Mouse (Mus musculus) Patski (cell line): ENCODE data around the gene Gorasp1. TPM values are rescaled to one million over a fixed set of nuclear protein-coding genes. Genes with fewer than 3 reads are reported as not detected.

Source experiments
- ATAC-seq: fragments of 100-300 bp; one replicate; pipeline ENCODE4 v1.8.0; 2021
- CTCF ChIA-PET: fragments of 350-600 bp; sonication (Branson Sonifier 250); formaldehyde crosslinking; loops from one replicate; lab custom pipeline; 2022; ENCODE audit warnings: inconsistent platforms; lab: Charles Lee
- POLR2A ChIA-PET: fragments of 350-600 bp; sonication (Branson Sonifier 250); formaldehyde crosslinking; loops from one replicate; lab custom pipeline; 2022; ENCODE audit warnings: antibody characterized with exemption, inconsistent platforms; lab: Charles Lee
- DNase-seq: peaks from one replicate; pipeline ENCODE4 v3.0.0-alpha.2; 2011; ENCODE audit warnings: low read depth, low spot score
- H3K27me3 ChIP-seq: fragments of 371-371 bp; one replicate; pipeline ENCODE4 v1.5.1; 2021
- CTCF ChIP-seq: fragments of 100-300 bp; IDR thresholded peaks from one replicate; pipeline ENCODE4 v1.5.1; 2021
- in situ Hi-C: fragments of 300-500 bp; cut with MboI; formaldehyde crosslinking; loops from 3 replicates; pipeline ENCODE4 v1.11.1; 2018; ENCODE audit warnings: low pct_unique_long_range_greater_than_20kb, mixed read lengths
- polyA plus RNA-seq: library from polyadenylated mRNA; unstranded; gene quantifications from one replicate; pipeline ENCODE4 v1.2.3, GENCODE M21; 2021

The Gorasp1 gene
- polyA plus RNA-seq, 1 experiment from 2014 or later: 24.1 TPM

DNA sequence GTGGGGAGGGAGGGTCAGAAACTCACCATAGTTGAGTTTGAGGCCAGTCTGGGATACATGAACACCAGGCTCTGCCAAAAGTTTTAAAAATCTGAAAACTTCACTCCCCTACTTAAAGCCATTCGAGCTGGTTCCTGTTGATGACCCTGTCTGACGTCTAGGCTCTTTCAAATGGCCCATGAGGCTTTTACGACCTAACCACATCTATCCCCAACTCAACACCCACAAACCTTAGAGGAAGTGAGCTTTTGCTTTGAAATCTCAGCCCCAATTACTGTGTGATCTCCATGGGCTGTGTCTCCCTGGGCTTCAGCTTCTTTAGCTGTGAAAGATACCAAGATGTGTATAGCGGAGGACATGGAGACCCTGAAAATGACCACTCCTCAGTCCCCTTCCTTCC lies 1.1 kb upstream of the Gorasp1 start:
- ChIA-PET POLR2A (interaction anchor here (0.8 kb wide), 1 partner anchor 9 kb away, joined by 3 read pairs; no protein-coding TSS in a partner anchor), CTCF (no interaction called here)
- no peak for ATAC-seq
- in situ Hi-C loops: no loop called here
- TF ChIP-seq CTCF: no peak
- DNase-seq: no peak
- H3K27me3 ChIP-seq: no peaks in the 10 kb centered on the region

DNA sequence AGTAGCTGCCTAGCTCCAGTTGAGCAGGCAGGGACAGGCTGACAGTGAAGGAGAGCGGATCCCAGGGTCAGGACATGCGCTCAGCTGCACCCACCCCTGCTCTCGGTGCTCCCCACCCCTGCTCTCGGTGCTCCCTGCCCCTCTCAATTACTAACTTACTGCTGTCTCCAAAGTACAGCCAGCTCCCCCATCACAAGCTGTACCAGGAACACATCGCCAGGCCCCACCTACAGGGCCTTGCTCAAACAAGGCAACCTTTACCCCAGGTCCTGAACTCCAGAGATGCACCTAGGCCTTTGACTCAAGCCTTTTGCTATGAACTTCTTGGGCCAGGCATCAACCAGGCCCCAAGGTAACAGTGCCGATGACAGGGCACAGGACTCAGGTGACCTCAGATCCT lies 3.7 kb downstream of the Gorasp1 start:
- in situ Hi-C loops: no loop called here
- ATAC-seq (no peak), DNase-seq (no peak)
- H3K27me3 ChIP-seq: no peaks in the 10 kb centered on the region
- POLR2A ChIA-PET: interaction anchor here (0.6 to 0.8 kb wide), 2 partner anchors 17 to 82 kb away, joined by 5 to 6 read pairs; no protein-coding TSS in a partner anchor
- no peak for TF ChIP-seq CTCF
- CTCF ChIA-PET: no interaction called here

DNA sequence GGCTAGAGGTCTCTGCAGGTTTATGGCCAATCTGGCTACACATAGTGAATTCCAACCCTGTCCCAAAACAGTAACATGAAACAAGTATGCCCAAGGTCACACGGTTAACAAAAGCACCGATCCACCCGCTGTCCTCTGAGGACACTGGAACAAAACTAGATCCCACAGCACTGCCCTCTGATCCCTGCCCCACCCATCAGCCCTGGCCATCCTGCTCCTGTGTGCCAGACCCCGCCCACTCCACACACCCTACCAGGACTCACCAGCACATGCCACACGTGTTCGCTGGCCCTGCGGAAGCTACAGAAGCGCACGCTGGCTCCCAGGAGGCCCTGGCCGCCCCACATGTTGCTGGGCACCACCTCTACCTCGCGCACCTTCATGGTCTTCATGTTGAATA lies 5.0 kb downstream of the Gorasp1 start:
- ATAC-seq: no peak
- POLR2A ChIA-PET: no interaction called here

DNA sequence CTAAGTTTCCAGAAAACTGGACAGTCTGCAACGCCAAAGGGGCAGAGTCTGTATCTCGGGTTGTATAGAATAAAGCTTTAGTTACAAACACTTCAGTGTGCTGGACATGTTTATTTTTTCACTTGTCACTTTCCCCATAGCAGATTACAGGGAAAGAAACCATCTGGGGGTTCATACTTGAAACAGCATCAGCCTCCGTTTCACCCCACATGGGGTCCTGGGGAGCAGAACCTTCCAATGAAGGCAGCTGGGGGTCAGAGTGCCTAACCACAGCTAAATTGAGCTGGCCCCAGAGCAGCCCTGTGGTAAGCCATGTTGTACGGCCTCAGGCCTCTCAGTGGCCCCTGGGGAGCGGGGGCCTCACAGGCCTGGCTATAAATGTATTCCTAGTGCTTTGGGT lies 10.9 kb downstream of the Gorasp1 start:
- ChIA-PET POLR2A (interaction anchor here (1.0 kb wide), 1 partner anchor 28 kb away, joined by 6 read pairs; no protein-coding TSS in a partner anchor), CTCF (interaction anchor here (1.6 kb wide), 1 partner anchor 12 kb away, joined by 5 read pairs; no protein-coding TSS in a partner anchor)
- in situ Hi-C loops: no loop called here
- DNase-seq (no peak), ATAC-seq (no peak)
- no peaks in the 10 kb centered on the region for H3K27me3 ChIP-seq
- TF ChIP-seq CTCF: no peak

More for the DNA sequence above, 5.0 kb downstream of the Gorasp1 start:
- DNase-seq: no peak
- H3K27me3 ChIP-seq: no peaks in the 10 kb centered on the region
- in situ Hi-C loops: no loop called here
- TF ChIP-seq CTCF: no peak
- CTCF ChIA-PET: no interaction called here

GRCm38 (mm10) chr9:119925729-119926128 lies 11.6 kb downstream of the Gorasp1 start:
- CTCF ChIA-PET: interaction anchor here (0.9 to 1.6 kb wide), 2 partner anchors 11 to 18 kb away, joined by 3 to 5 read pairs; no protein-coding TSS in a partner anchor
- POLR2A ChIA-PET: no interaction called here
- no peaks in the 10 kb centered on the region for H3K27me3 ChIP-seq
- no peak for TF ChIP-seq CTCF
- in situ Hi-C loops: no loop called here
- DNase-seq (no peak), ATAC-seq (no peak)

DNA sequence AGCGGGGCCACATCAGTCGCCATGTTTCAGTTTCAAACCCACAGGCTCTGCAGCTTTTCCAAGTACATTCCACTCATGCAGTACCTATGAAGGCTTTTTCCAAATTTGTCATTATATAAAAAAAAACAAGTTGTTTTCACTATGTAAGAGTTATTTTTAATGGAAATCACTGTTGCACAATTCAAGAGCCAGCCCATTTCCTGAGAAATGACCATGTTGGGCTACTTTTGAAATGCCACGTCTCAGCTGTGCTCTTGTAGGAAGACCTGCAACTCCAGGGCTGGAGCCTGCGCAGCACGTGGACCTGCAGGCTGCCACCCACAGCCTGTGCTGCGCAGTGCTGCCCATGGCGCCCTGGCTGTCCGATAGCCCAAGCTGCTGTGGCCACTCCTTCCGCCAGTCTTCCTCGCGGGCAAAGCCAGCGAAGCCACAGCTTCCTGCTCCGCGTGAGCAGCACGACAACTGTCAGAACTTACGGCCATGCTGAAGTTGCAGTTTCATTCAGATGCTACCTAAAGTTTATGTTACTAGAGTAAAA lies 12.2 kb downstream of the Gorasp1 start:
- ATAC-seq (no peak), DNase-seq (no peak)
- ChIA-PET POLR2A (no interaction called here), CTCF (interaction anchor here (0.8 to 0.9 kb wide), 2 partner anchors 17 to 22 kb away, joined by 3 read pairs; no protein-coding TSS in a partner anchor)
- TF ChIP-seq CTCF: no peak
- H3K27me3 ChIP-seq: no peaks in the 10 kb centered on the region
- in situ Hi-C loops: no loop called here

GRCm38 (mm10) chr9:119923462-119923861 lies 13.9 kb downstream of the Gorasp1 start:
- DNase-seq (no peak), ATAC-seq (no peak)
- TF ChIP-seq CTCF: no peak
- ChIA-PET POLR2A (interaction anchor here (1.0 kb wide), 1 partner anchor 12 kb away, joined by 3 read pairs; no protein-coding TSS in a partner anchor), CTCF (no interaction called here)
- in situ Hi-C loops: no loop called here
- H3K27me3 ChIP-seq: no peaks in the 10 kb centered on the region

DNA sequence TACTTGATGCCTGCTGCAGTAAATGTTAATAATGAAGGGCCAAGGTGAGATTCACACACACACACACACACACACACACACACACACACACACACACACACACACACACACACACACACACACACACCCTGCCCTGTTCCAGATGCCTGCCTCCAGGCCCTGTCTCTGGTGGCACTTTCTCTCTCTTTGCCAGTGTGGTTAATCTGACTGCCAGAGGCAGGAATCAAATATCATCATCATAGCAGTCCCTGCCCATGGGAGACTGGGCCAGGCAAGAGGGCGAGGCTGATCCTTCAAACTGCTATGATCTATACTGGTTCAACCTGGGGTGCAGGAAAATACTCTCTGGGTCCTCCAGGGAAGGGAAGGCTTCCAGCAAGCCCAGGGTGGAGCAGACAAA lies 17.5 kb downstream of the Gorasp1 start:
- in situ Hi-C loops: no loop called here
- DNase-seq: no peak
- TF ChIP-seq CTCF: no peak
- no peaks in the 10 kb centered on the region for H3K27me3 ChIP-seq
- no peak for ATAC-seq
- CTCF ChIA-PET: no interaction called here
- POLR2A ChIA-PET: no interaction called here

- no peak for TF ChIP-seq CTCF
- no peak for ATAC-seq
- CTCF ChIA-PET: interaction anchor here (1.2 to 1.6 kb wide), 2 partner anchors 10 to 12 kb away, joined by 3 to 5 read pairs; no protein-coding TSS in a partner anchor
- POLR2A ChIA-PET: interaction anchor here (0.5 to 0.6 kb wide), 2 partner anchors 81 to 1431 kb away, joined by 3 read pairs; no protein-coding TSS in a partner anchor
- in situ Hi-C loops: no loop called here
- no peak for DNase-seq
- no peaks in the 10 kb centered on the region for H3K27me3 ChIP-seq
These were observed 24.1 kb downstream of the Gorasp1 start for GRCm38 (mm10) chr9:119913087-119913838.

DNA sequence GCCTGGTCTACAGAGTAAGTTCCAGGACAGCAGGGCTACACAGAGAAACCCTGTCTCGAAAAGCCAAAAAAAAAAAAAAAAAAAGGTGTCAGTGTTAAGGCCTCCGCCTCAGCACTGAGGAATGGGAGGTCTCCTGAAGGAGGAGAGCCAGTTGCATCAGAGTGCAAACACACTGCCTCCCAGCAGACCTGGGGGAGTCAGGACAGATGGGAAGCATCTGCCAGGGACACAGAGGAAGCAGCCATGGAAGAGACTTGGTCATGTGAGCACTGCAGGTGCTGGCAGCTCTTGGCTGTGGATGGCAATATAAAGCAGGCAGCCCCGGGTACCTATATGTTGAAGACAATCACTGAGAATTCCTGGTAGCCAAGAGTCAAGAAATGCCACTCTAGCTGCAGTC lies 27.4 kb downstream of the Gorasp1 start:
- POLR2A ChIA-PET: no interaction called here

More for the DNA sequence above, 27.4 kb downstream of the Gorasp1 start:
- CTCF ChIA-PET: interaction anchor here (1.9 kb wide), 1 partner anchor 11 kb away, joined by 4 read pairs; no protein-coding TSS in a partner anchor
- H3K27me3 ChIP-seq: no peaks in the 10 kb centered on the region
- in situ Hi-C loops: no loop called here
- no peak for TF ChIP-seq CTCF
- DNase-seq (no peak), ATAC-seq (no peak)
